Mouse (Mus musculus) heart, postnatal 0 days (tissue): ENCODE measurements around the gene Dlx5.

Experiments
- CTCF ChIP-seq: IDR thresholded peaks from 2 replicates; pipeline ENCODE4 v1.5.1; 2016; ENCODE audit warnings: antibody characterized with exemption, control low read depth, low read depth
- EP300 ChIP-seq: IDR thresholded peaks from 2 replicates; pipeline ENCODE4 v1.6.1; 2016; ENCODE audit warnings: antibody characterized with exemption, low read depth

- TF ChIP-seq CTCF: no peak
- no peak for TF ChIP-seq EP300
These were observed 4.5 kb downstream of the Dlx5 start for GRCm38 (mm10) chr6:6877346-6877910.
